Mouse (Mus musculus): Measurements from ENCODE around the gene Crocc. TPM values are rescaled to one million over a fixed set of nuclear protein-coding genes. Genes with fewer than 3 reads are reported as not detected.

Crocc gene
- 4.0 TPM for polyA plus RNA-seq (2015; fragmentation: Illumina TruSeq; extraction: RNeasy Lipid Tissue Mini Kit (QIAGEN cat#74804); ENCODE audit: insufficient read depth, low replicate concordance)

GRCm38 (mm10) chr4:141060426-141061301 is at the start of gene Crocc:
Crocc (minus strand) TSS chr4:141060550.

GRCm38 (mm10) chr4:141088033-141088432 is 27.7 kb upstream of the Crocc start, which contains the start of gene Spata21:
Spata21 (plus strand) TSS chr4:141088333.

GRCm38 (mm10) chr4:141077681-141078509 is 17.5 kb upstream of the Crocc start, which contains the start of gene Necap2:
Necap2 (minus strand) TSS chr4:141078357.

GRCm38 (mm10) chr4:141010118-141010517 is 50.2 kb downstream of the Crocc start, which contains the start of gene Mfap2:
Mfap2 (plus strand) TSS chr4:141010418.

GRCm38 (mm10) chr4:140986711-140987395 is 73.5 kb downstream of the Crocc start, which contains the start of gene Atp13a2:
Atp13a2 (plus strand) TSS chr4:140986873.

Other genes with a start within 250 kb of the Crocc start
- 0.21 TPM for gene Padi3, start 249.9 kb downstream of the Crocc start, polyA plus RNA-seq (2015; fragmentation: Illumina TruSeq; extraction: RNeasy Lipid Tissue Mini Kit (QIAGEN cat#74804); ENCODE audit: insufficient read depth, low replicate concordance)
- gene Padi1, start 214.8 kb downstream of the Crocc start, polyA plus RNA-seq (2015; fragmentation: Illumina TruSeq; extraction: RNeasy Lipid Tissue Mini Kit (QIAGEN cat#74804); ENCODE audit: insufficient read depth, low replicate concordance), result 0.08 TPM
- 10.4 TPM for gene Padi2, start 154.2 kb downstream of the Crocc start, polyA plus RNA-seq (2015; fragmentation: Illumina TruSeq; extraction: RNeasy Lipid Tissue Mini Kit (QIAGEN cat#74804); ENCODE audit: insufficient read depth, low replicate concordance)
- gene Sdhb, start 99.3 kb downstream of the Crocc start, polyA plus RNA-seq (2015; fragmentation: Illumina TruSeq; extraction: RNeasy Lipid Tissue Mini Kit (QIAGEN cat#74804); ENCODE audit: insufficient read depth, low replicate concordance), result 79.2 TPM
- 27.2 TPM for gene Atp13a2, start 73.7 kb downstream of the Crocc start, polyA plus RNA-seq (2015; fragmentation: Illumina TruSeq; extraction: RNeasy Lipid Tissue Mini Kit (QIAGEN cat#74804); ENCODE audit: insufficient read depth, low replicate concordance)
- 0.58 TPM for gene Mfap2, start 50.1 kb downstream of the Crocc start, polyA plus RNA-seq (2015; fragmentation: Illumina TruSeq; extraction: RNeasy Lipid Tissue Mini Kit (QIAGEN cat#74804); ENCODE audit: insufficient read depth, low replicate concordance)
- gene Necap2, start 17.8 kb upstream of the Crocc start, polyA plus RNA-seq (2015; fragmentation: Illumina TruSeq; extraction: RNeasy Lipid Tissue Mini Kit (QIAGEN cat#74804); ENCODE audit: insufficient read depth, low replicate concordance), result 59.1 TPM
- gene Spata21, start 27.8 kb upstream of the Crocc start, polyA plus RNA-seq (2015; fragmentation: Illumina TruSeq; extraction: RNeasy Lipid Tissue Mini Kit (QIAGEN cat#74804); ENCODE audit: insufficient read depth, low replicate concordance), result not detected
- 35.3 TPM for gene Szrd1, start 79.2 kb upstream of the Crocc start, polyA plus RNA-seq (2015; fragmentation: Illumina TruSeq; extraction: RNeasy Lipid Tissue Mini Kit (QIAGEN cat#74804); ENCODE audit: insufficient read depth, low replicate concordance)
- gene Fbxo42, start 87.4 kb upstream of the Crocc start, polyA plus RNA-seq (2015; fragmentation: Illumina TruSeq; extraction: RNeasy Lipid Tissue Mini Kit (QIAGEN cat#74804); ENCODE audit: insufficient read depth, low replicate concordance), result 11.9 TPM
- gene Rsg1, start 153.4 kb upstream of the Crocc start, polyA plus RNA-seq (2015; fragmentation: Illumina TruSeq; extraction: RNeasy Lipid Tissue Mini Kit (QIAGEN cat#74804); ENCODE audit: insufficient read depth, low replicate concordance), result 0.39 TPM
- gene Arhgef19, start 178.9 kb upstream of the Crocc start, polyA plus RNA-seq (2015; fragmentation: Illumina TruSeq; extraction: RNeasy Lipid Tissue Mini Kit (QIAGEN cat#74804); ENCODE audit: insufficient read depth, low replicate concordance), result not detected
- gene Epha2, start 240.7 kb upstream of the Crocc start, polyA plus RNA-seq (2015; fragmentation: Illumina TruSeq; extraction: RNeasy Lipid Tissue Mini Kit (QIAGEN cat#74804); ENCODE audit: insufficient read depth, low replicate concordance), result 1.8 TPM